Mouse (Mus musculus): ENCODE data around the gene Pnkd. TPM values are rescaled to one million over a fixed set of nuclear protein-coding genes. Genes with fewer than 3 reads are reported as not detected.

Gene Pnkd
- total and polyA plus RNA-seq, 3 experiments: 52.5 to 64.2 TPM; not detected in 1

- no peak for DNase-seq (ENCODE audit: low read depth, low spot score)
- H3K4me1 ChIP-seq (ENCODE audit: control insufficient read depth in 1 of 2, insufficient read depth in 2 of 2, low read length in 2 of 2): peaks cover 0 to 12% of the 10 kb centered on the region in 2 experiments; a peak in 3 of 4 replicates
- H3K27me3 ChIP-seq (ENCODE audit: control insufficient read depth in 1 of 2, insufficient read depth in 2 of 2, low read length in 2 of 2): no peaks in the 10 kb centered on the region
- no peak overlapping the region for H3K9ac ChIP-seq (ENCODE audit: control insufficient read depth, low read depth, low read length, poor library complexity, severe bottlenecking)
- no peaks in the 10 kb centered on the region for H3K9me3 ChIP-seq (replicated peaks; ENCODE audit: insufficient read depth, low read length)
- no peaks in the 10 kb centered on the region; a peak in 2 of 4 replicates for H3K36me3 ChIP-seq (ENCODE audit: control insufficient read depth in 1 of 2, insufficient read depth in 2 of 2, low read length in 2 of 2)
- no peak overlapping the region for H3K27ac ChIP-seq (ENCODE audit: control insufficient read depth, low read depth, low read length)
- TF ChIP-seq NELFE (IDR thresholded peaks at IDR 0.05; ENCODE audit: low read depth, low read length) (no peak), KAT2A (conservative IDR thresholded peaks at IDR 0.05; ENCODE audit: low read depth, low read length) (no peak), USF2 (IDR thresholded peaks at IDR 0.05; ENCODE audit: borderline replicate concordance in 1 of 2, insufficient read depth in 1 of 2, low read depth in 1 of 2, low read length in 2 of 2) (no peak), EP300 (IDR thresholded peaks at IDR 0.05; ENCODE audit: low read depth in 1 of 2, low read length in 2 of 2) (no peak), E2F4 (IDR thresholded peaks at IDR 0.05; ENCODE audit: borderline replicate concordance, low read depth, low read length) (no peak), JUND (IDR thresholded peaks at IDR 0.05; ENCODE audit: low read depth, low read length) (no peak), SMC3 (IDR thresholded peaks at IDR 0.05; ENCODE audit: low read depth, low read length) (no peak), CHD1 (IDR thresholded peaks at IDR 0.05; ENCODE audit: low read depth, low read length) (no peak), POLR2AphosphoS2 (IDR thresholded peaks at IDR 0.05; ENCODE audit: low read length) (no peak), GATA1 (IDR thresholded peaks at IDR 0.05; ENCODE audit: low read depth, low read length) (no peak), TCF12 (IDR thresholded peaks at IDR 0.05; ENCODE audit: low read depth, low read length) (no peak), ZNF384 (IDR thresholded peaks at IDR 0.05; ENCODE audit: low read depth, low read length) (no peak; the same call in 1 of the 2 replicates)
- no peaks in the 10 kb centered on the region for H3K79me2 ChIP-seq (ENCODE audit: control insufficient read depth, insufficient read depth, low read length, poor library complexity)
- no peak overlapping the region for H3K4me3 ChIP-seq (ENCODE audit: control insufficient read depth in 1 of 2, insufficient read depth in 1 of 2, low read depth in 2 of 2, low read length in 2 of 2)
These were observed 94.4 kb downstream of the Pnkd start for GRCm38 (mm10) chr1:74379058-74379504.

- no peak overlapping the region for H3K9ac ChIP-seq (ENCODE audit: control insufficient read depth, low read depth, low read length, poor library complexity, severe bottlenecking)
- no peaks in the 10 kb centered on the region for H3K9me3 ChIP-seq (replicated peaks; ENCODE audit: insufficient read depth, low read length)
- no peak for TF ChIP-seq NELFE (IDR thresholded peaks at IDR 0.05; ENCODE audit: low read depth, low read length)
- no peak for TF ChIP-seq JUND (IDR thresholded peaks at IDR 0.05; ENCODE audit: low read depth, low read length)
- TF ChIP-seq USF1 (IDR thresholded peaks at IDR 0.05; ENCODE audit: low read depth, low read length): no peak
- TF ChIP-seq ZC3H11A (IDR thresholded peaks at IDR 0.05; ENCODE audit: low read depth, low read length): no peak
- TF ChIP-seq POLR2A (IDR thresholded peaks at IDR 0.05; ENCODE audit: control insufficient read depth in 1 of 2, insufficient read depth in 1 of 2, low read depth in 1 of 2, low read length in 2 of 2, poor library complexity in 1 of 2): no peak
- TF ChIP-seq TCF12 (IDR thresholded peaks at IDR 0.05; ENCODE audit: low read depth, low read length): no peak
- no peaks in the 10 kb centered on the region for H3K27me3 ChIP-seq (ENCODE audit: control insufficient read depth in 1 of 2, insufficient read depth in 2 of 2, low read length in 2 of 2)
- no peaks in the 10 kb centered on the region; a peak in 2 of 4 replicates for H3K36me3 ChIP-seq (ENCODE audit: control insufficient read depth in 1 of 2, insufficient read depth in 2 of 2, low read length in 2 of 2)
- H3K27ac ChIP-seq (ENCODE audit: control insufficient read depth, low read depth, low read length): no peak overlapping the region
- no peak for DNase-seq (ENCODE audit: low read depth, low spot score)
- no peak overlapping the region for H3K4me3 ChIP-seq (ENCODE audit: control insufficient read depth in 1 of 2, insufficient read depth in 1 of 2, low read depth in 2 of 2, low read length in 2 of 2)
- H3K4me1 ChIP-seq (ENCODE audit: control insufficient read depth in 1 of 2, insufficient read depth in 2 of 2, low read length in 2 of 2): peaks cover 0 to 12% of the 10 kb centered on the region in 2 experiments; a peak in 3 of 4 replicates
- H3K79me2 ChIP-seq (ENCODE audit: control insufficient read depth, insufficient read depth, low read length, poor library complexity): no peaks in the 10 kb centered on the region
These were observed 95.8 kb downstream of the Pnkd start for GRCm38 (mm10) chr1:74380484-74380883.

Data from MEL (cell line).